In the genomic region with DNA sequence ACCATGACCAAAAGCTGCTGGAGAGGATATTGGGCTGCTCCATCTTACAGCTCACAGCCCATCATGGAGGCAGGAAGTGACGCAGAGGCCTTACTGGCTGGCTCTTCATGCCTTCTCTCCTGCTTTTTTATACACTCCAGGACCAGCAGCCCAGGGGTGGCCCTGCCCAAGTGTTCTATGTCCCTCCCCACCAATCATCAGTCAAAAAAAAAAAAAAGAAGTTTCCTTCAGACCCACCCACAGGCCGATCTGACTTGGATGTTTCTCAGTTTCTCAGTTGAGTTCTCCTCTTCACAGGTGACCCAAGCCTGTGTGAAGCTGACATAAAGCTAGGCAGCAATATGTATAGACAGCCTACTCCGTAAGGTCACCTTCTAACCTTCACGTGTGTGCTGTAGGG, we compare ENCODE assay signal across 37 mouse cellular contexts. TPM values are rescaled to one million over a fixed set of nuclear protein-coding genes. Genes with fewer than 3 reads are reported as not detected.
"Had no signal": no experiment of that assay in that cellular context is flagged by ENCODE, and none has a peak within 500 bp of the region (broad histone marks: within the 10 kb centered on the region; RNA-seq: fewer than 3 reads in every experiment).

No protein-coding gene starts in this region.

- H3K4me2 ChIP-seq: heart, embryonic 11.5 days; heart, embryonic 12.5 days; heart, embryonic 13.5 days; heart, embryonic 15.5 days; hindbrain, embryonic 12.5 days; hindbrain, embryonic 13.5 days; hindbrain, embryonic 14.5 days; hindbrain, embryonic 15.5 days; intestine, embryonic 15.5 days; kidney, embryonic 15.5 days had no signal

- DNase-seq: heart, postnatal 10 days; heart, postnatal 14 days; heart, postnatal 36 days; heart, postnatal 4 days; kidney, adult 11 months; kidney, adult 18-20 months; kidney, adult 8-10 months; kidney, adult 9 months; kidney, postnatal 10 days; kidney, postnatal 14 days; kidney, postnatal 25 days; kidney, postnatal 36 days; kidney, postnatal 4 days; layer of hippocampus, adult 9-11 months; layer of hippocampus, postnatal 36 days had no signal

- H3K9ac ChIP-seq: heart, embryonic 12.5 days; heart, embryonic 13.5 days; heart, embryonic 15.5 days; hindbrain, embryonic 12.5 days; hindbrain, embryonic 13.5 days; hindbrain, embryonic 14.5 days; hindbrain, embryonic 15.5 days; intestine, embryonic 15.5 days; kidney, embryonic 15.5 days had no signal

- H3K27ac ChIP-seq: heart, embryonic 10.5 days; heart, embryonic 13.5 days; heart, embryonic 15.5 days; hindbrain, embryonic 10.5 days; hindbrain, embryonic 12.5 days; hindbrain, embryonic 13.5 days; hindbrain, embryonic 14.5 days; hindbrain, embryonic 15.5 days; hindbrain, postnatal 0 days; intestine, embryonic 15.5 days; kidney, embryonic 15.5 days; kidney, postnatal 0 days; layer of hippocampus, adult 2 months had no signal

- H3K27me3 ChIP-seq: heart, embryonic 13.5 days; heart, embryonic 15.5 days; hindbrain, embryonic 12.5 days; hindbrain, embryonic 13.5 days; hindbrain, embryonic 15.5 days; intestine, embryonic 15.5 days; kidney, embryonic 15.5 days had no signal

- H3K9me3 ChIP-seq: heart, embryonic 10.5 days; heart, embryonic 12.5 days; heart, embryonic 13.5 days; heart, embryonic 15.5 days; hindbrain, embryonic 10.5 days; hindbrain, embryonic 12.5 days; hindbrain, embryonic 13.5 days; hindbrain, embryonic 15.5 days; intestine, embryonic 15.5 days; kidney, embryonic 15.5 days had no signal

- H3K4me1 ChIP-seq: heart, embryonic 10.5 days; heart, embryonic 12.5 days; heart, embryonic 13.5 days; heart, embryonic 15.5 days; hindbrain, embryonic 15.5 days had no signal

- ATAC-seq: hindbrain, embryonic 16.5 days; hindbrain, postnatal 0 days; inflammation-experienced regulatory T-cells, adult 6 months; intestine, embryonic 15.5 days; intestine, embryonic 16.5 days; intestine, postnatal 0 days had no signal

- H3K36me3 ChIP-seq: heart, embryonic 10.5 days; heart, embryonic 12.5 days; heart, embryonic 13.5 days; heart, embryonic 15.5 days; hindbrain, embryonic 10.5 days; hindbrain, embryonic 12.5 days; hindbrain, embryonic 13.5 days; hindbrain, embryonic 15.5 days; intestine, embryonic 15.5 days; kidney, embryonic 15.5 days had no signal

- H3K4me3 ChIP-seq: heart, embryonic 10.5 days; heart, embryonic 12.5 days; heart, embryonic 13.5 days; heart, embryonic 15.5 days; hindbrain, embryonic 10.5 days; hindbrain, embryonic 12.5 days; hindbrain, embryonic 13.5 days; hindbrain, embryonic 15.5 days; intestine, embryonic 15.5 days; kidney, embryonic 15.5 days; layer of hippocampus, adult 2 months had no signal

RNA-seq across cellular contexts. Expression of gene Tcerg1l, which starts 19.0 kb away (rescaled TPM):
- total RNA-seq: heart, postnatal 10 days; heart, postnatal 14 days; heart, postnatal 25 days; heart, postnatal 36 days; heart, postnatal 4 days; hematopoietic stem cell, adult 5-6 weeks had no signal
- polyA plus RNA-seq: heart, postnatal 0 days; inflammation-experienced regulatory T-cells, adult 6 months had no signal
